Mouse (Mus musculus) left cerebral cortex, adult 2 months (tissue): ENCODE measurements at regions not wholly inside any gene's neighbourhood (a gene's known extent, or its start where the extent isn't known, plus 50 kb on each side); places are given as distances from the start of the nearest gene placed in this dataset.

Source experiments
- DNase-seq, 2 experiments: peaks; one replicate each; pipeline ENCODE4 v3.0.0; 2021 to 2022; ENCODE audit warnings: low spot score in 2 of 2, mixed read lengths in 1 of 2; ENCODE audit errors: extremely low spot score in 1 of 2
- H3K27ac ChIP-seq: fragments of 200-600 bp; 2 replicates; pipeline ENCODE4 v1.8.1; 2022
- H3K4me3 ChIP-seq: fragments of 200-600 bp; 2 replicates; pipeline ENCODE4 v1.8.1; 2022
- CTCF ChIP-seq: fragments of 200-600 bp; IDR thresholded peaks from 2 replicates; pipeline ENCODE4 v1.8.1; 2022; ENCODE audit warnings: antibody characterized with exemption, mild to moderate bottlenecking, moderate library complexity
- intact Hi-C: fragments of 180-260 bp; cut with DNase I; formaldehyde crosslinking; loops from one replicate; pipeline ENCODE4 v1.15.1; 2025

DNA sequence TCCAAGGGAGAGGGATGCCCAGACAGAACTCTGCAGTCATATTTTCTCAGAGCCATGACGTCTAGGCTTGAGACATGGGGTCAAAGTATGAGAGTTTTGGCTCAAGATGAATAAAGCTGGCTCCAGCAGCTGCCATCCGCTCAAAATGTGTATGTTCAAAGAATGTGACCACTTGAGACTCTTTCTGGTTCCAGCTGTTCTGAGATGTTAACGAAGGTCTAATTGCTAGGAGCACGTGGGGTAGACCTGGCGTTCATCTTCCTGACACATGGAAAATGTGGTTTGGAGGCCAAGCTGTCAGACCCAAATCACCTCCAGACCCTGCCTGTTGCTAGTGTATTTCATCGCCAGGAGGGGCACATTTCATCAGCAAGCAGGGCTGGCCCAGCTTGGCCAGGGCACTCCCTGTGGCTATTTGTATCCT, 58.9 kb upstream of the Ankrd1 start:
- no peak for TF ChIP-seq CTCF
- Histone ChIP-seq H3K27ac (no peak overlapping the region), H3K4me3 (no peak overlapping the region)
- DNase-seq = no peak
- intact Hi-C loops = no loop called here

DNA sequence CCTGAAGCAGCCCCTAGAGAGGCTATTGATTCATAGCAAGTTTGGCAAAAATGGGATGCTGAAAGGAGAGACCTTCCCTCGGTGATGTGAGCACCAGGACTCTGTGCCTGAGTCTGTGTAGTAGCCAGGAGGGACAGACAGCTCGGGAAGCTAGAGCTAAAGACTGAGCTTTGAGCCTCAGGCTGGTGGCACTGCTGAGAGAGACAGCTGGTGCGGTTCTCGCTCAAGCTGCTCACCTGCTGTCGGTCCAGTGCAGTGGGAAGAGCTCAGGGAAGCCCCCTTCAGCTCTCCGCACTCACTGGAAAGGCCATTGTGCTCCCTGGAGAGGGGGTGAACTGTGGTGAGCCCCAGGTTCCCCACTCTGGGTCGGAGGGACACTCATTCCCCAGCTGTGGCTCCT, 60.4 kb upstream of the Ankrd1 start:
- no peak for DNase-seq
- Histone ChIP-seq H3K4me3 (no peak overlapping the region), H3K27ac (no peak overlapping the region)
- TF ChIP-seq CTCF = no peak
- intact Hi-C loops = loop anchor here (5.0 kb wide), 1 partner anchor 68 kb away; no protein-coding TSS in a partner anchor

DNA sequence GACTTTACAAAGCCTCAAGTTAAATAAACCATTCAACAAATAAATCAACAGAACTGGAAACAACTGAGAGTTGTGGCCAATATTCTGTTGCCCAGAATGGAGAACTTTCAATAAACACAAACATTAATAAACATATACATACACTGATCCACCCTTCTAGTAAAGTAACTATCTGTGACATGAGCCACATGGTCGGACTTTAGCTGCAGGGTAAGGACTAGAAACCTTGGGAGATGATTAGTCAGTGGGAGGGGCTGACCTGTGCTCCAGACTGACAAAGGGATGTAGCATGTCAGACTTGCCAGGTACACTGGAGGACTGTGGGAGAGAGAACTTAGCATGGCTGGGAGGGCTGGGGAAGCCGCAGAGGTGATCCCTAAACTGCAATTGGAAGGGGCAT, 61.6 kb upstream of the Ankrd1 start:
- no peak for TF ChIP-seq CTCF
- no peak overlapping the region for H3K4me3 ChIP-seq
- H3K27ac ChIP-seq = no peak overlapping the region
- DNase-seq = no peak
- intact Hi-C loops = loop anchor here (5.0 kb wide), 1 partner anchor 69 kb away; no protein-coding TSS in a partner anchor

DNA sequence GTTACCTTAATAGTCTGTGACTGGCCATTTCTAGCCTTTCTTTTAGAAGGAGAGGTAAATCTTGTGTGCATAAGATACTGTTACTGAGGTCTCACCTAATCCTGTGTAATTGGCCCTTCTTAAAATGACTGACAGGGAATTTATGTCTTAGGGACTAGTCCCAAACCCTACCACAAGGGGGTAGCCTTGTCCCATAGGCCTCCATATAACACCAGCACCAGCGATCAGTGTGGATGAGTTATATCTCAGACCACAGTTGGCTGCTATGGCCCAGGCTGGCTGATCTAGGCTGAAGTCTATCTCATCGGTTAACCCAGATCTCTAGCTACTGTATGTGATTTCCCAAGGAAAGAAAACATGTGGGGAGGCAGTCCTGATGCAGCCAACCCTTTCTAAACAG, 63.2 kb upstream of the Ankrd1 start:
- Histone ChIP-seq H3K4me3 (no peak overlapping the region), H3K27ac (no peak overlapping the region)
- TF ChIP-seq CTCF = peak; percentile 88
- intact Hi-C loops = loop anchor here (1.0 to 5.0 kb wide), 3 partner anchors 71 to 257 kb away; no protein-coding TSS in a partner anchor
- peak; percentile 58 for DNase-seq

DNA sequence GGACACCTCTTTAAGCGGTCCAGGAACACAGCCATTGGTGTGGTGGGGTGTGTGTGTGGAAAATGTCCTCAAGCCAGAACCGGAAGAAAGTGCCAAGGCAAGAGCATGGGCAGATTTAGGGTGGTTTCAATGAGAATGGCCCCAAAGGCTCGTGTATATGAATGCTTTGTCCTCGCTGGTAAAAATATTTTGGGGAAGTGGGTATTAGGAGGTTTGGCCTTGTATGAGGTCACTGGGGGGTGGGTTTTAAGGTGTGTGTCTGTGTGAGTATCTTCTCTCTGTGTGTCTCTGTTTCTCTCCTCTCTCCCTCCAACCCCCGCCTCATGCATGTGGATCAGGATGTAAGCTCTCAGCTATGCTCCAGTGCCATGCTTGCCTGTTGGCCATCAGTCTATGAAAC, 69.8 kb upstream of the Ankrd1 start:
- Histone ChIP-seq H3K27ac (no peak overlapping the region), H3K4me3 (no peak overlapping the region)
- intact Hi-C loops = no loop called here
- no peak for TF ChIP-seq CTCF
- DNase-seq = no peak

DNA sequence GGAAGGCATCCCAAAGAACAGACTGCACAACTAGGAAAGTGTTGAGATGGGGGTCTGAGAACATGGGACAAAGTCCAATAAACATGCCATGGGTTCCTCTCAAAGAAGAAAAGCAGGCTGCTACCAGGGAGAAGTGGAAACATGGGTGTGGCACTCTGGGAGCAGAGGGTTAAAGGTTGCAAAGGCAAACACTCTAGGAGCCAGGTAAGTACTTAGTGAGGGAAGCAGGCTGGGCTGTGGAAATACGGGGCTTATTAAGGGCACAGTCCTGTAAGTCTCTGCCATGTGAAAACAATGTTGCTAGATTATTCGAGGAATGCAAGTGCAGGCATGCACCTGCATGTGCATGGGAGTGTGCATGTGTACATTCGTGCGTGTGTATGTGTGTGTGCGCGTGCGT, 71.7 kb upstream of the Ankrd1 start:
- no peak overlapping the region for H3K27ac ChIP-seq
- DNase-seq = no peak
- no peak for TF ChIP-seq CTCF
- H3K4me3 ChIP-seq = no peak overlapping the region
- intact Hi-C loops = no loop called here

DNA sequence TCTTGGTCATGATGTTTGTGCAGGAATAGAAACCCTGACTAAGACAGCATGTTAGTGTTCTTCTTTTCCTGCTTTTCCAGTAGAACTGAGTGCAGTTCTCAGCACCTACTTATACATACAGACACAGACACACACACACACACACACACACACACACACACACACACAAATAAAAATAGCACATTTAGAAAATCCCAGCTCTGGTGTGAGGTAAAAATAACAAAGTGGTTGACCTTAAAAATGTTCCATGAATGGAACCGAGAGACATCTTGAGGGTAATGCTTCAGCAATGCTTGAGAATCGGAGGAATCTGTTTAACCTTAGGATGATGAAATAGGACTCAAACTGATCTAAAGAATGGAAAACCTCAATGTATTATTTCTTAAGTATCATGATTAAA, 84.4 kb upstream of the Ankrd1 start:
- Histone ChIP-seq H3K27ac (no peak overlapping the region), H3K4me3 (no peak overlapping the region)
- no peak for TF ChIP-seq CTCF
- DNase-seq = no peak
- intact Hi-C loops = no loop called here

DNA sequence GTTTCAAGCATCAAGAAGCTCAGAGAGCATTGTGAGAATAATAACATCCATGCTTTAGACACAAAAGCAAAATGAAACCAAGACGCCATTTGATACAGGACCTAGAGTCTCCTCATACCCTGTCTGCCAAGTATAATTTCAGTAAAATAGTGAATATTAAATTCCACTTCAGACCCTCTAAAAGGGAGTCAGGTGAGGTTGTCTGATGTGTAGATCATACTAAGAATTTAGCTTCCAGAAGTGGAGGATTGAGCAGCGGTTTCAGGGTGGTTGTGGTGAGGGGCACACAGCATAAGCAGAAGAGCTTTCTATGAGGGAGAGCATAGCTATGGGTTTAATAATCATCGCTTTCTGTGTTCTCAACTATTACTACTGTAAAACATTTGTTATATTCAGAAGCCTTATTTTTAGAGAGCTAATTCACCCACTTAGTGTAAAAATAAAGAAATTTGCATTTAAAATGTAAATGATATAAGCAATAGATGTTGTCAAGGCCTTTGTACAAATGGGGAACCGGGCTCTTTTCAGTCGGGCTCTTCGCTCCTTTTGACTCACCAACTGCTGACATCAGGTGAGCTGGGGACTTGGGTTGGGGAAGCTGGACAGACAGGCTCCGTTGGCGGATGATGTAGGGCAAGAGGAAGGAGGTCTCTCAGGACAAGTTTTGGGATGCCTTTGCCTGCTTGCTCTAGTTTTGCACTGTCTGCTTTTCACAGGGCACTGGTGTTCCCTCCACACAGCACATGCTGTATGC, 85.2 kb upstream of the Ankrd1 start:
- TF ChIP-seq CTCF = no peak
- intact Hi-C loops = loop anchor here (5.0 kb wide), 1 partner anchor 142 kb away; the partner anchor contains the start of gene Pcgf5
- Histone ChIP-seq H3K27ac (no peak overlapping the region), H3K4me3 (no peak overlapping the region)
- no peak for DNase-seq

DNA sequence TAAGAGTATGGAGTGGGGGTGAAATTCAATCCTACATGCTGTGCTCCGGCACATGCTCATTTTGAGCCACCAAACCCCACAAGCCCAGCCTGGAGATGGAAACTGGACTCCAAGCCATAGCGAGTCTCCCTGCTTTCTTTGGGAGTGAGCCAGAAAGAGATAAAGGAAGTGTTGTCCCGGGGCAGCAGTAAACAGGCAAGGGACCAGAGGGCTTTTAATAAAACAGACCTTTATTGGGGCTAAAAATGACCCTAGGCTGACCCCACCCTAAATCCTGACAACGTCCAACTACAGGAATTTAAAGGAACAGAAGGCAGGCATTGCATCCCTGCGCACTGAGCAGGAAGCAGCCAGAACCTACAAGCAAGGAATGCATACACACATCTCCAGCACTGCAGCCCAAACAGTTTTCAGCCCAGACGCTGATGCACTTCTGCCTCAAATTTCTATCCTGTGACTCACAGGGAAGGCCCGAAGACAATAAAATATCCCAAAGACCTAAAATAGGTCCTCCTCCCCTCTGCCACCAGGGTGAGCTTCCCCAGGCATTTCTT, 87.9 kb upstream of the Ankrd1 start:
- Histone ChIP-seq H3K4me3 (no peak overlapping the region), H3K27ac (peak overlapping the region; percentile 28; the same call in 1 of the 2 replicates)
- intact Hi-C loops = loop anchor here (5.0 kb wide), 1 partner anchor 139 kb away; the partner anchor contains the start of gene Pcgf5
- DNase-seq = no peak
- no peak; the same call in 1 of the 2 replicates for TF ChIP-seq CTCF

DNA sequence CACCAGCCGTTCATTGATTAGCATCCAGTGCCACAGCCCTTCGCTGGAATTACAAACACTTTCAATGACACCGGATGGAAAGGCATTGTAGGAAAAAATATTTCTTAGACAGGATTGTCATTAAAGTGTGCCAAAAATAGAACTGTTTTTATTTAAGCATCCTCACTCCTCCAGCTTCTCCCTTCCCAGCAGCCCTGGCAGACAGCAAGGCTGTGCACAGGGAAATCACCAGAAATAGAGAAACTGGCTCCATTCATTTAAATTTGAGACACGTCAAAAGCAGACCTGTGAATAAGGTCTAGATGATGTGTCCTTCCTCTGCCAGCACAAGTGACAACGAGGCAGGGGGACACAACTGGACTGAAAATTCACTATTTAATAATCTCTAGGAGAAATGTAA, 88.5 kb upstream of the Ankrd1 start:
- H3K4me3 ChIP-seq = no peak overlapping the region
- H3K27ac ChIP-seq = no peak overlapping the region
- no peak for TF ChIP-seq CTCF
- DNase-seq = no peak
- intact Hi-C loops = loop anchor here (5.0 kb wide), 1 partner anchor 139 kb away; the partner anchor contains the start of gene Pcgf5

DNA sequence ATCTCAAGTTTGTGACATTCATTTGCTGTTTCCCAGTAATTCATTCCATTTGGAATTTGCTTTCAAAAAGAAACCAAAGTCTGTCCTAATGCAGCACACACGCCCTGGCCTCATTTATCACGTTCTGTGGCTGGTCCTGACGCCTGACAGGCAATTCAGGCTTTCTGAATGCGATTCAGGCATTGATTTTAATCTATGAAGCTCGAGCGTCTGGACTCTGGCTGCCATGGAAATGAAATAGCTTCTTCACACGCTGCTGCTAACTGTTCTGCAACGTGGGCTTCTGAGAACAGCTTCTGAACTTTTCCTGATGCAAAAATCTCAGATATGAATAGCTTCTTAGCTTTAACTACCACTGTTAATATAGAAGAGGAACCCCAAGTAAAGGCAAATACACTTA, 93.6 kb upstream of the Ankrd1 start:
- H3K4me3 ChIP-seq = no peak overlapping the region
- intact Hi-C loops = loop anchor here (5.0 kb wide), 1 partner anchor 99 kb away; no protein-coding TSS in a partner anchor
- H3K27ac ChIP-seq = no peak overlapping the region
- DNase-seq = no peak
- no peak for TF ChIP-seq CTCF

DNA sequence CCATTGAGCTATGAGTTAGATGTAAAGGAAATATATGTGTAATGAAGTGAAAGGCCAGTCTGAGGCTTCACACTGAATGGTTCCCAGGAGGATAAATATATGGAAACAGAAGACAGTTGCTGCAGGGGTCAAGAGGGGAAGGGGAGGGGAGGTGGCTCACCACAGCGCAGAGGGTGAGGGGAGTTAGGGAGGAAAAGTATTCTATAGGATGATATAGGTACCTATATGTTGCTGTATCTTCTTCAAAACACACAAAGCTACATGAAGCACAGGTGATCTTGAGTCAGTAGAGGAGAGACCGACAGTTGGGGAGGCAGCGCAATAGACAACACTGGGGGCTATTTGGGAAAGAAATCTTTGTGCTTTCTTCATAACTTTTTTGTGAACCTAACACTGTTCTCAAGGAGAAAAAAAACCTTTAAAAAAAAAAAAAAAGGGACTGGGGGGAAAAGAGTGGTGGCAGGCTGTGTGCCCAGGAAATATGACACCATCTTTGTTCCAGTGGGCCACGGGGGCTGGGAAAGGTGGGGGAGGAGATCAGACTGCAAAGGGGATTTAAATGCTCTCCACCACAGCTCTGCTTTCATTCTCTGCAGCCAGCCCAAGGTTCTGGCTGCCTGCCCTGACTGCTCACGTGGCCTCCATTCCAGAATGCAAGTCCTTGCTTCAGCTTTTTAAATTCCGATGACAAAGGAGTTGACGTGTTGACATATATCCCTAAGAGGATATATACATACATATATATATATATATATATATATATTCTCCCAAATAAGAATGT, 94.5 kb upstream of the Ankrd1 start:
- H3K4me3 ChIP-seq = no peak overlapping the region
- intact Hi-C loops = loop anchor here (5.0 kb wide), 1 partner anchor 98 kb away; no protein-coding TSS in a partner anchor
- no peak overlapping the region for H3K27ac ChIP-seq

More for the DNA sequence above, 94.5 kb upstream of the Ankrd1 start:
- TF ChIP-seq CTCF = no peak
- peak; percentile 36 to 50 for DNase-seq
